Mouse (Mus musculus): ENCODE data around the gene Olfr282. TPM values are rescaled to one million over a fixed set of nuclear protein-coding genes. Genes with fewer than 3 reads are reported as not detected.
A peak's percentile ranks its signal among the peaks of the same experiment; 100 is the strongest.
"Not testable (repeated sequence)": the region's sequence is repeated elsewhere in the genome, so short reads cannot be mapped to it uniquely, and the experiment has no call there.

Olfr282 gene
- polyA plus RNA-seq, 1 experiment from 2014 or later: not detected

DNA sequence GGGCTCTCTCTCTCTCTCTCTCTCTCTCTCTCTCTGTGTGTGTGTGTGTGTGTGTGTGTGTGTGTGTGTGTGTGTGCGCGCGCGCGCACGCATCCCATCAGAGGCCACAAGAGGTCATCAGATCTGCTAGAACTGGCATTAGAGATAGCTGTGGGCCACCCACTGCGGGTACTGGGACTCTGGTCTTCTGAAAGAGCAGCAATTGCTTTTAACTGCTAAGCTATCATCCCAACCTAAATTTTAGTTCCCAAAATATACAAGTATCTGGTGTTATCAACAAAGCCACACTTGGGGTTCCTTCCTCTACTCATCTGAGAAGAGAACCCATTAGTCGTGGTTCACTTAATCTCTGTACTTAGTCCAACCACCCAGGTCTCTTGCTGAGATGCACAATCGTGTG lies 20.8 kb upstream of the Olfr282 start:
- H3K9me3 ChIP-seq (replicated peaks; ENCODE audit: control insufficient read depth, low read length): no peaks in the 10 kb centered on the region

DNA sequence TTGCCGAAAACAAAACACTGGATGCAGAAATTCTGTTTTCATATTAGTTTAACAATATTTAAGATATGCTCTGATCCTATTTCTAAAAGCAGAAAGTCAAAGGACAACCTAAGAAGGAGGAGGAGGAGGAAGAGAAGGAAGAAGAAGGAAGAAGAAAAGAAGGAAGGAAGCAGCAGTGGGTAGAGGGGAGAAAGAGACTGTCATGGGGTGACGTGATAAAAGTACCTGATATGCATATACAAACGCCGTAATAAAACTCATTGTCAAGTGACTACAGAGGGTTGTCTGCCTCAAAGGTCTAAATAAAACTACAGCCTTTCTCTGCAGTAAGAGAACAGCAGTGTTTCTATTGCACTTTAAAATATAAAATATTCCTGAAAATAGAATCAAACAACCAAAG lies 15.0 kb upstream of the Olfr282 start:
- no peaks in the 10 kb centered on the region for H3K36me3 ChIP-seq (ENCODE audit: control insufficient read depth, insufficient read depth, low read length)
- ATAC-seq (no peak), DNase-seq (ENCODE audit: low spot score) (no peak)
- 67% methylated on average over 4 of the region's 4 CpGs for WGBS
- H3K9ac ChIP-seq (ENCODE audit: low read length): no peak overlapping the region
- no peak overlapping the region for H3K4me3 ChIP-seq (ENCODE audit: low read depth, low read length)
- no peak overlapping the region for H3K27ac ChIP-seq (ENCODE audit: low read depth, low read length)
- H3K9me3 ChIP-seq (replicated peaks; ENCODE audit: control insufficient read depth, low read length): no peaks in the 10 kb centered on the region
- no peaks in the 10 kb centered on the region for H3K27me3 ChIP-seq (replicated peaks; ENCODE audit: control insufficient read depth, insufficient read depth, low read length)
- no peaks in the 10 kb centered on the region for H3K4me1 ChIP-seq (ENCODE audit: control insufficient read depth, insufficient read depth, low read length)
- no peak overlapping the region for H3K4me2 ChIP-seq (ENCODE audit: low read length)

More for the DNA sequence above, 20.8 kb upstream of the Olfr282 start:
- WGBS: 90% methylated on average over 9 of the region's 9 CpGs
- Histone ChIP-seq H3K4me3 (ENCODE audit: low read depth, low read length) (no peak overlapping the region), H3K27me3 (replicated peaks; ENCODE audit: control insufficient read depth, insufficient read depth, low read length) (no peaks in the 10 kb centered on the region), H3K4me1 (ENCODE audit: control insufficient read depth, insufficient read depth, low read length) (no peaks in the 10 kb centered on the region), H3K27ac (ENCODE audit: low read depth, low read length) (no peak overlapping the region), H3K4me2 (ENCODE audit: low read length) (no peak overlapping the region), H3K36me3 (ENCODE audit: control insufficient read depth, insufficient read depth, low read length) (no peaks in the 10 kb centered on the region), H3K9ac (ENCODE audit: low read length) (no peak overlapping the region)
- no peak for DNase-seq (ENCODE audit: low spot score)
- ATAC-seq: no peak

DNA sequence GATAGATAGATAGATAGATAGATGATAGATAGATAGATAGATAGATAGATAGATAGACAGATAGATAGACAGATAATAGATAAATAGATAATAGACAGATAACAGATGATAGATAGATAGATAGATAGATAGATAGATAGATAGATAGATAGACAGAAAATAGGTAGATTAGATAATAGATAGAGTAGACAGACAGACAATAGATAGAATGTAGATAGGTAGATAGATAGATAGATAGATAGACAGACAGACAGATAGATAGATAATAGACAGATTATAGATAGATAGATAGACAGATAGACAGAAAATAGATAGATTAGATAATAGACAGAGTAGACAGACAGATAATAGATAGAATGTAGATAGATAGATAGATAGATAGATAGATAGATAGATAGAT lies 14.2 kb upstream of the Olfr282 start:
- H3K36me3 ChIP-seq (ENCODE audit: control insufficient read depth, insufficient read depth, low read length); H3K27ac ChIP-seq (ENCODE audit: low read depth, low read length); H3K27me3 ChIP-seq (replicated peaks; ENCODE audit: control insufficient read depth, insufficient read depth, low read length); DNase-seq (ENCODE audit: low spot score); H3K4me3 ChIP-seq (ENCODE audit: low read depth, low read length); H3K4me2 ChIP-seq (ENCODE audit: low read length); H3K9me3 ChIP-seq (replicated peaks; ENCODE audit: control insufficient read depth, low read length); ATAC-seq; H3K4me1 ChIP-seq (ENCODE audit: control insufficient read depth, insufficient read depth, low read length); H3K9ac ChIP-seq (ENCODE audit: low read length): not testable (repeated sequence)

DNA sequence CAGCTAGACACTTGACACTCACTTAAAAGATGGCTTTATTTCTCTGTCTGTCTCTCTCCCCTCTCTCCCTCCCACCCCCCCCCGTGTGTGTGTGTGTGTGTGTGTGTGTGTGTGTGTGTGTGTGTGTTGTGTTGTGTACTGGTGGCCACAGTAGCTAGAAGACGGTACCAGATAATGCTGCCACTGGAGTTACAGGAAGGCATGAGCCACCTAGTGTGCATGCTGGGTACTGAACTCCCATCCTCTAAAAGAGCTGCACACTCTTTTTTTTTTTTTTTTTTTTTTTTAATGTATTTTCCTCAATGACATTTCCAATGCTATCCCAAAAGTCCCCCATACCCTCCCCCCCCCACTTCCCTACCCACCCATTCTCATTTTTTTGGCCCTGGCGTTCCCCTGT lies 13.7 kb upstream of the Olfr282 start:
- H3K9ac ChIP-seq (ENCODE audit: low read length); H3K27ac ChIP-seq (ENCODE audit: low read depth, low read length); ATAC-seq; H3K27me3 ChIP-seq (replicated peaks; ENCODE audit: control insufficient read depth, insufficient read depth, low read length); H3K9me3 ChIP-seq (replicated peaks; ENCODE audit: control insufficient read depth, low read length); H3K4me2 ChIP-seq (ENCODE audit: low read length); H3K36me3 ChIP-seq (ENCODE audit: control insufficient read depth, insufficient read depth, low read length); H3K4me3 ChIP-seq (ENCODE audit: low read depth, low read length); H3K4me1 ChIP-seq (ENCODE audit: control insufficient read depth, insufficient read depth, low read length): not testable (repeated sequence)
- no CpG with 5 or more reads among the region's 3 CpGs for WGBS
- DNase-seq (ENCODE audit: low spot score): peak; percentile 16

DNA sequence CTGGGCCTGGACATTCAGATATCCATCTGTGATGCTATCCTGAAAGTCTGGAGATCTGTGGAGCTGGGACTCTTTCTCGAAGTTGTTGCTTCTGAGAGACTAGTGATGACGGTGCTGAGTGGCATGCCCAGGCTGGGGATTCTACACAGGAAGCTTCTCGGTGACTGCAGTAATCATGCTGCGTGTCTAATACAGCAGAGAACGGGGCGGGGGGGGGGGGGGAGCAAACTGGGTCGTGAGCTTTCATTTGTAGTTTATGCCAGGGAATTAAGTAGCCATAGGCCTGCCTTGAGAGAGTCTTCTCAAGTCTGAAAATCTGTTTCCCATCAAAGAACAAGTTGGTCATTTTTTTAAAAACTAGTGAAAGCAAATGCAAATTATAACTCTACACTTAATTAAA lies 12.9 kb upstream of the Olfr282 start:
- no peaks in the 10 kb centered on the region for H3K36me3 ChIP-seq (ENCODE audit: control insufficient read depth, insufficient read depth, low read length)
- H3K4me2 ChIP-seq (ENCODE audit: low read length): no peak overlapping the region
- H3K4me3 ChIP-seq (ENCODE audit: low read depth, low read length): no peak overlapping the region
- no peaks in the 10 kb centered on the region for H3K4me1 ChIP-seq (ENCODE audit: control insufficient read depth, insufficient read depth, low read length)
- ATAC-seq (no peak), DNase-seq (ENCODE audit: low spot score) (no peak)
- H3K27me3 ChIP-seq (replicated peaks; ENCODE audit: control insufficient read depth, insufficient read depth, low read length): no peaks in the 10 kb centered on the region
- 69% methylated on average over 6 of the region's 7 CpGs for WGBS
- H3K27ac ChIP-seq (ENCODE audit: low read depth, low read length): no peak overlapping the region
- H3K9ac ChIP-seq (ENCODE audit: low read length): no peak overlapping the region
- no peaks in the 10 kb centered on the region for H3K9me3 ChIP-seq (replicated peaks; ENCODE audit: control insufficient read depth, low read length)

DNA sequence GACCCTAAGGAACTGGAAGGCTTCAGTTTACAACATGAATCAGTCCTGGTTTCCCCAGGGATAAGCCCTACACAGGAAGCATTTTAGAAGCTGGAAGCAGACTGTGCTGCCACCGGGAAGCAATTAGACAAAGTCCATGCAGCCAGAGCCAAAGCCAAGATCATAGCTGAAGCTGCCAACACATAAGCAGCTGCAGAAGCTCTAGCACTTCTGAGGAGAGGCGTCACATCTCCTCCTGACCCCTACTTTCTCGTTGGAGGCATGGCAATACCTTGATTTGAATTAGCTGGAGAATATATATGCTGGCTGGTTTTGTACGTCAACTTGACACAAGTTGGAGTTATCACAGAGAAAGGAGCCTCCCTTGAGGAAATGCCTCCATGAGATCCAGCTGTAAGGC lies 10.1 kb upstream of the Olfr282 start:
- Histone ChIP-seq H3K9ac (ENCODE audit: low read length) (no peak overlapping the region), H3K36me3 (ENCODE audit: control insufficient read depth, insufficient read depth, low read length) (no peaks in the 10 kb centered on the region), H3K4me3 (ENCODE audit: low read depth, low read length) (no peak overlapping the region), H3K4me1 (ENCODE audit: control insufficient read depth, insufficient read depth, low read length) (no peaks in the 10 kb centered on the region), H3K4me2 (ENCODE audit: low read length) (no peak overlapping the region), H3K27ac (ENCODE audit: low read depth, low read length) (no peak overlapping the region), H3K9me3 (replicated peaks; ENCODE audit: control insufficient read depth, low read length) (no peaks in the 10 kb centered on the region), H3K27me3 (replicated peaks; ENCODE audit: control insufficient read depth, insufficient read depth, low read length) (no peaks in the 10 kb centered on the region)
- 77% methylated on average over 4 of the region's 4 CpGs for WGBS
- no peak for DNase-seq (ENCODE audit: low spot score)
- ATAC-seq: no peak

DNA sequence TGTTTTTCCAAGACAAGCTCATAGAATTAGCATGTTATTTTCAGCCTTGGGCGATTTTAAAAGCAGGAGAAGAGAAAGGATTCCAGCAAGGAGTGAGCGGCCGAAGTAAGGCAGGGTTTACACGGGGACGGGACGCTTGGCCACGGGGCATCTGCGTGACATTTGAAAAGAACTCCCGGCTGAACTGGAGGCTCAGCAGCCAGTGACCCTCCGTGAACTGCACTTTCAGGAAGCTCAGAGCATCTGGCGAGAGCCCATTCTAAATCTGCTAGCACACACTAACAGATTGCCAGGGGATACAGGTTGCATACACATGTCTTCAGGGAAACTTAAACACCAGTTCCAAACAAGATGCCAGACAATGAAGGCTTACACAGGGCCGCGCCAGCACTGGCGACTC lies 6.7 kb upstream of the Olfr282 start:
- no peak for ATAC-seq
- H3K27me3 ChIP-seq (replicated peaks; ENCODE audit: control insufficient read depth, insufficient read depth, low read length): no peaks in the 10 kb centered on the region
- no peak overlapping the region for H3K9ac ChIP-seq (ENCODE audit: low read length)
- no peak overlapping the region for H3K27ac ChIP-seq (ENCODE audit: low read depth, low read length)
- no peak overlapping the region for H3K4me2 ChIP-seq (ENCODE audit: low read length)
- no peaks in the 10 kb centered on the region for H3K36me3 ChIP-seq (ENCODE audit: control insufficient read depth, insufficient read depth, low read length)
- no peak for DNase-seq (ENCODE audit: low spot score)
- H3K4me1 ChIP-seq (ENCODE audit: control insufficient read depth, insufficient read depth, low read length): no peaks in the 10 kb centered on the region
- no peak overlapping the region for H3K4me3 ChIP-seq (ENCODE audit: low read depth, low read length)
- 77% methylated on average over 14 of the region's 14 CpGs for WGBS
- no peaks in the 10 kb centered on the region for H3K9me3 ChIP-seq (replicated peaks; ENCODE audit: control insufficient read depth, low read length)

DNA sequence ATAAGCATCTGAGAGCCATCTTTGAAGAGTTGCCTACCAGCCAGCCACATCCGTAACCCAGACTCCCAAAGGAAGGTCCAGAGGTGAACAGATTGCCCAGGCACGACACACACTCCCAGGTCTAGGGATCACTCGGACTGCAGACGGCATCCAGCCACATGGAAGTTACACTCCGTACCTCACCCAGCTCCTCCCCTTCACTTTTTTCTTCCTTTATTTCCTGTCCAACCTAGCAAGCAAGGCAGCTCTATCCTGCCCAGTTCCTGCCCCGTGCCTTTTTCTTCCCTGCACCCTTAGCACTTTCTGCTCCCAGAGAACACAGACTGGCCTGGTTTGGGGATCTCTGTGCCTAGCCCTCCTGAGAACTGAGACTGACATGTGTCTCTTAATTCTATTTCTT lies 6.3 kb upstream of the Olfr282 start:
- ATAC-seq: no peak
- WGBS: 84% methylated on average over 6 of the region's 6 CpGs
- H3K4me1 ChIP-seq (ENCODE audit: control insufficient read depth, insufficient read depth, low read length): no peaks in the 10 kb centered on the region

DNA sequence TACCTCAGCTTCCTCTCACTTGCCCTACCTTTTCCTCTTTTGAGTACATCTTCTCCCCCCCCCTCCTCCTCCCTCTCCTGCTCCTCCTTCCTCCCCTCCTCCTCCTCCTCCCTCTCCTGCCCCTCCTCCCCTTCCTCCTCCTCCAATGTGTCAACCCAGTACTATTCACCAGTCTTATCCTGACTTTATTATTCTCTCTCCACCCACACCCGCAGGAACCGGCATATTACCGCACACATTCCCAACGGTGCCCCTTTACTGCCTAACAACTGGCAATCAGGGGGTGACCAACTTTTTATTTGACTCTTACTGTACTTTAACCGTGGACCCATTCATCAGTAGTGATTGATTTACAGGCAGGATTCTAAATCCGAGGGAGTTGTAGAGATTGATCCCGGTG lies 5.8 kb upstream of the Olfr282 start:
- Histone ChIP-seq H3K4me2 (ENCODE audit: low read length) (no peak overlapping the region), H3K4me1 (ENCODE audit: control insufficient read depth, insufficient read depth, low read length) (no peaks in the 10 kb centered on the region), H3K36me3 (ENCODE audit: control insufficient read depth, insufficient read depth, low read length) (no peaks in the 10 kb centered on the region), H3K27ac (ENCODE audit: low read depth, low read length) (no peak overlapping the region), H3K9me3 (replicated peaks; ENCODE audit: control insufficient read depth, low read length) (no peaks in the 10 kb centered on the region), H3K4me3 (ENCODE audit: low read depth, low read length) (no peak overlapping the region), H3K27me3 (replicated peaks; ENCODE audit: control insufficient read depth, insufficient read depth, low read length) (no peaks in the 10 kb centered on the region), H3K9ac (ENCODE audit: low read length) (no peak overlapping the region)
- WGBS: 87% methylated on average over 7 of the region's 7 CpGs
- ATAC-seq (no peak), DNase-seq (ENCODE audit: low spot score) (no peak)

More for the DNA sequence above, 6.3 kb upstream of the Olfr282 start:
- no peak overlapping the region for H3K9ac ChIP-seq (ENCODE audit: low read length)
- no peak overlapping the region for H3K27ac ChIP-seq (ENCODE audit: low read depth, low read length)
- DNase-seq (ENCODE audit: low spot score): no peak
- H3K9me3 ChIP-seq (replicated peaks; ENCODE audit: control insufficient read depth, low read length): no peaks in the 10 kb centered on the region
- H3K36me3 ChIP-seq (ENCODE audit: control insufficient read depth, insufficient read depth, low read length): no peaks in the 10 kb centered on the region
- no peak overlapping the region for H3K4me2 ChIP-seq (ENCODE audit: low read length)
- H3K27me3 ChIP-seq (replicated peaks; ENCODE audit: control insufficient read depth, insufficient read depth, low read length): no peaks in the 10 kb centered on the region
- no peak overlapping the region for H3K4me3 ChIP-seq (ENCODE audit: low read depth, low read length)

DNA sequence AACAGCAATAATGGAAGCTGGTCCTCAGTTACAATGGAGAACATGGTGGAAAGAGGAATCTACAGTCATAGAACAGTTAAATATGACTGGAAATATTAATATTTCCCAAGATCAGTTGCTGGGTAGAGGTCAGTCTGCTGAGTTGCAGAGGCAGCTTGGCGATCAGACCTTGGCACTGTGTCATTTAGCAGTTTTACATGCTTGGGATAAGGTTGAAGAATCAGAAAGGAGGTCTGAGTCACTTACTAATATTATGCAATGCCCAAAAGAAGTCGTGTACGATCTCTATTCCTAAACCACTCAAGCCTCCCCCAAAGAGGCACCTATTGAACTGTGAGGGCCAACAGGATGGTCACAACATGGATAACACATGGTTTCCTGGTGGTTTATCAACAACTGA lies 13.5 kb downstream of the Olfr282 start:
- Histone ChIP-seq H3K4me1 (ENCODE audit: control insufficient read depth, insufficient read depth, low read length) (no peaks in the 10 kb centered on the region), H3K9me3 (replicated peaks; ENCODE audit: control insufficient read depth, low read length) (no peaks in the 10 kb centered on the region), H3K4me2 (ENCODE audit: low read length) (no peak overlapping the region), H3K27ac (ENCODE audit: low read depth, low read length) (no peak overlapping the region), H3K36me3 (ENCODE audit: control insufficient read depth, insufficient read depth, low read length) (no peaks in the 10 kb centered on the region), H3K9ac (ENCODE audit: low read length) (no peak overlapping the region), H3K4me3 (ENCODE audit: low read depth, low read length) (no peak overlapping the region), H3K27me3 (replicated peaks; ENCODE audit: control insufficient read depth, insufficient read depth, low read length) (no peaks in the 10 kb centered on the region)
- no peak for DNase-seq (ENCODE audit: low spot score)
- ATAC-seq: no peak
- 76% methylated on average over 3 of the region's 3 CpGs for WGBS

Data from forebrain, embryonic 14.5 days (tissue).